Mouse (Mus musculus): Measurements from ENCODE around the gene Tceal5. TPM values are rescaled to one million over a fixed set of nuclear protein-coding genes. Genes with fewer than 3 reads are reported as not detected.

The Tceal5 gene
- total RNA-seq, 2 experiments from 2014 or later: not detected

DNA sequence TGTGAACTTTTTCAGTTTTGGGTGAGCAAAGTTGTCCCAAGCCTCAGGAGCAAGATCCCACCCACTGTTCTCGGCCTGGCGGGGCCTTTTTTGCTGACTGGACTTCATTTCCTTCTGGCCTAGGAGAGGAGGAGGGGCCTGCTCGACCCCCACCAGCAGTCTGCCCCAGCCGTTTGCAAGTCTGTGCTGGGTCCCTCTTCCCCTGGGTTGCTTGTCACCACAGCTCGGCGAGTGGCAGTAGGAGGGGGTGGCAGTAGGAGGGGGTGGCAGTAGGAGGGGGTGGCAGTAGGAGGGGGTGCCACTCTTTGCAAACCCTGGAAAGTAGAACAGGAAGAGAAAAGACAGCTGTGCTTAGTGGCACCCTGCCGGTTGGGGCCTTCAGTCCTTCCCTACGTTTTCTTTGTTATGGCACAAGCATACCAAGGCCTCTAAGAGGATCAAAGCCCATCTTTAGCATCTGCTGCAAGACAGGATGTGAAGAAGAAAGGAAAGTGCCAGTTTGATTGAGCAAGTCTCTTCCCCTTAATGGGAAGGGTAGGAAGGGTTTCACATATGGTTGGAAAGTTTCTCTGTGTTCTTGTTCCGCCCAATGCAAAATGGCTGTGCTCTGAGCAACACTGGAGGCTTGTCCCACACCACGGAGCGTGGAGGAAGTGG lies 22.7 kb downstream of the Tceal5 start:
- ATAC-seq (replicated peaks; ENCODE audit: low FRiP score, poor library complexity, severe bottlenecking): no peak

GRCm38 (mm10) chrX:136172786-136173185 lies 30.9 kb downstream of the Tceal5 start:
- ATAC-seq (replicated peaks; ENCODE audit: low FRiP score, poor library complexity, severe bottlenecking): no peak

- ATAC-seq (replicated peaks; ENCODE audit: low FRiP score, poor library complexity, severe bottlenecking): peak; percentile 92
These were observed 31.5 kb downstream of the Tceal5 start, which contains the start of gene Tceal8 for GRCm38 (mm10) chrX:136172118-136172551. Gene Tceal8, minus strand, starts transcription at chrX:136172342.

DNA sequence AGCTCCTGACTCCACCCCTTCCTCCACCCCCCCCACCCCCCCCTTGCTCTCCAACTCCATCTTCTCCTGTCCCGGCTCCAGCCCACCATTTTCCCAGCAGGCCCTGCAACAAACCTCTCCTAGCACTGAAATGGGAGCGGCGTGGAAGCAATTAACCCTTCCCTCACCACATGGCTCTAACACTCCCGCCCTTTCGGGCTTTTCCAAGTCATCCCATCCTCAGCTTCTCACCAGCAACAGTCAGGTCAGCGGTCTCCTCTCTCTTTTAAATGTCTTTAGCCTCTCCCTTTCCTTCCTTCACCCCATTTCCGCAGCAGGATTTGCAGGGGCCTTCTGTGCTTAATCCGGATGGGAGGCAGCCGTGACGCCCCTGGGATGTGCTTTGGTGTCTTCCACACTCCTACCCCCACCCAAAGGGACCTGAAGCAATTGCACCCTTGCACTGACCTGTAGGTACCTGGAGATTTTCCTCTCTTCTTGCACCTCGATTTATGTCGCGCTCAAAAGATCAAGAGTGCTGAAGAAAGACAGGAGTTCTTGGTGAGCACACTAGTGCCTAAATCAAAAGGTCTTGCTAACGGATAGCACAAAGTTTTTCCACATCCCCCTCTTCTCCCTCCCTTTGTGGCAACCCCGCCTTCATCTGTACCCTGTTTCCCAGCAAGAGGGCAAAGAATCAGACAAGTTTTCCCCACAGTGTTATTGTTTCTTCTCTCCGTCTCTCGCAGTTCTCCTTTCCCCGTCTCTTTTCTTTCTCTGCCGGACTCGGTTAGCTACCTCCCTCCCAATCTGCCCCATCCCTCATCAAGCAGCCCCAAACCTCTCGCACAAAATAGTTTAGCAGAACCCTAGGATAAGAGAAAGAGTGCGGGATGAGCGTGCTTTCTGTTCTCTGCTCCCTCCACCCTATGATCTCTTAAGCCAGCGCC lies 32.2 kb downstream of the Tceal5 start:
- ATAC-seq (replicated peaks; ENCODE audit: low FRiP score, poor library complexity, severe bottlenecking): peak; percentile 60

DNA sequence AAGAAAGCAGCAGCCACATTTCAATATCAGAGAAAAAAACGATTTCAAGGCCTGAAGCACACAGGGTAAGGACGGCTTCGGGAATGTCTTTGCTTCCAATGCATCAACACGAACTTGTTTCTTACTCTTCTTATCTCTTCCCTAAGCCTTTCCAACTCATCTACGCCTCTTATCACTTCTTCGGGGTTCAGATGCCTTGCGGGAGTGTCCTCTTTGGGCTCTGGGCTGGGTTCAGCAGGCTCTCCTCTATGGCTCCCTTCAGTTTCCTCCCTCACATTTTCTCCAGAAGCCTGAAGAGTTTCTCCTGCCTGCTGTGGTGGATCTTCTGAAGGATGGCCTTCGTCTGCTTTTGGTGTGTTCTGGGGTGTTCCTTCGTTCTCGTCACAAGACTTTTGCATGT lies 33.1 kb downstream of the Tceal5 start:
- ATAC-seq (replicated peaks; ENCODE audit: low FRiP score, poor library complexity, severe bottlenecking): peak; percentile 73

Other genes starting within 250 kb of the Tceal5 start
- not detected in 2 replicates for gene Arxes2, start 210.1 kb downstream of the Tceal5 start, total RNA-seq (2015; ENCODE audit: low replicate concordance)
- gene Arxes2, start 210.1 kb downstream of the Tceal5 start, total RNA-seq (2017; ENCODE audit: low replicate concordance): not detected in 2 replicates
- not detected in 2 replicates for gene Arxes1, start 170.5 kb downstream of the Tceal5 start, total RNA-seq (2015; ENCODE audit: low replicate concordance)
- gene Arxes1, start 170.5 kb downstream of the Tceal5 start, total RNA-seq (2017; ENCODE audit: low replicate concordance): not detected in 2 replicates
- not detected in 2 replicates for gene Bex2, start 135.6 kb downstream of the Tceal5 start, total RNA-seq (2015; ENCODE audit: low replicate concordance)
- not detected in 2 replicates for gene Bex2, start 135.6 kb downstream of the Tceal5 start, total RNA-seq (2017; ENCODE audit: low replicate concordance)
- 3.4 TPM in 1 of 2 replicates, not detected in the other for gene Nxf3, start 118.6 kb downstream of the Tceal5 start, total RNA-seq (2015; ENCODE audit: low replicate concordance)
- 1.8 TPM in 1 of 2 replicates, not detected in the other for gene Nxf3, start 118.6 kb downstream of the Tceal5 start, total RNA-seq (2017; ENCODE audit: low replicate concordance)
- gene Bex4, start 64.9 kb downstream of the Tceal5 start, total RNA-seq (2015; ENCODE audit: low replicate concordance): 23.4 and 65.0 TPM in 2 replicates
- gene Bex4, start 64.9 kb downstream of the Tceal5 start, total RNA-seq (2017; ENCODE audit: low replicate concordance): 35.6 and 40.6 TPM in 2 replicates
- gene Tceal8, start 31.5 kb downstream of the Tceal5 start, total RNA-seq (2015; ENCODE audit: low replicate concordance): 27.0 and 72.5 TPM in 2 replicates
- 53.2 and 63.0 TPM in 2 replicates for gene Tceal8, start 31.5 kb downstream of the Tceal5 start, total RNA-seq (2017; ENCODE audit: low replicate concordance)
- not detected in 2 replicates for gene Tceal7, start 10.9 kb upstream of the Tceal5 start, total RNA-seq (2015; ENCODE audit: low replicate concordance)
- not detected in 2 replicates for gene Tceal7, start 10.9 kb upstream of the Tceal5 start, total RNA-seq (2017; ENCODE audit: low replicate concordance)
- gene Bex1, start 11.6 kb upstream of the Tceal5 start, total RNA-seq (2015; ENCODE audit: low replicate concordance): 1.3 TPM in 1 of 2 replicates, not detected in the other
- gene Bex1, start 11.6 kb upstream of the Tceal5 start, total RNA-seq (2017; ENCODE audit: low replicate concordance): not detected in 2 replicates
- 47.8 and 73.9 TPM in 2 replicates for gene Tceal9, start 41.2 kb upstream of the Tceal5 start, total RNA-seq (2015; ENCODE audit: low replicate concordance)
- 80.9 and 85.2 TPM in 2 replicates for gene Tceal9, start 41.2 kb upstream of the Tceal5 start, total RNA-seq (2017; ENCODE audit: low replicate concordance)
- 96.2 and 127 TPM in 2 replicates for gene Bex3, start 66.4 kb upstream of the Tceal5 start, total RNA-seq (2015; ENCODE audit: low replicate concordance)
- 26.9 and 32.9 TPM in 2 replicates for gene Bex3, start 66.4 kb upstream of the Tceal5 start, total RNA-seq (2017; ENCODE audit: low replicate concordance)

All from erythroid progenitor cell, adult 5-6 weeks (primary cell).